Mouse (Mus musculus): ENCODE measurements around the gene Ccdc127. TPM values are rescaled to one million over a fixed set of nuclear protein-coding genes. Genes with fewer than 3 reads are reported as not detected.

The Ccdc127 gene
- polyA plus RNA-seq (2016; fragmentation: Nextera tagmentation; extraction: Ambion mirVana) = 60.2 and 67.6 TPM in 2 replicates

DNA sequence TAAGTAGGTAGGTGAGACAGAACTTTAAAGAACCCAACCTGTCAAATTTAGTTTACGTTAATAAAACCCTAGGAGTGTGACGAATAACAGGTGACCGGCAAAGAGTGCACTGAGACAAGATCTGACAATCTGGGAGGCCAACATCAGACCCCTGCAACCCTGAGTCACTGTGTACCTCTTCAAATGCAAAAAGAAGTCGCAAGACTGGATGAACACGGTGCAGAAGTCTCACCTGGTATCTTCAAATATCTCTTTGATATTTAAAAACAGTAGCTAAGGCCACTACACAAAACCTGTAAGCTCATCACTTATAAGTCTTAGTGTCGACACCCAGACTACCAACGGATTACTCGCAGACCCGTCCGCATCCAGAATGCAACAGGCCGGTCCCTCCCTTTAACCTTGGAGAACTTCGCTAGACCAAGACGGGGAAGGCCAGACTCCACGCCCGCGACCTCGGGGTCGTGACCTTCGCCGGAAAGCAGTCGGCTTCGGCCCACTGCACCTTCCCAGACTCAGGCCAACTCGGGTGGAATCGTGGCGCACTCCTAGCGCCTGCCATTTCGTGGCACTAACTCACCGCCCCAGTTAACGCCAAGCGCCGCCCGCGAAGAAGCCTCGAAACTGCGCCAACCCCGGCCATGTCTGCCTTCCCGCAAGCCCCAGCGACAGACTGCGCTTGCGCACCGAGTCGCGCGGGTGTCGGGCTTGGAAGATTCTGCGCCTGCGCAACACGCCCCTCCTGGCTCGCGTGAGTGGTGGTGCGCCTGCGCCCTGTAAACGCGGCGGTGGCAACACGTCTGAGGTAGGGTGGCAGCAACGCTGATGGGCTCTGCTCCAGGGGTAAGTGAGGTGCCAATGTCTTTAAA, at the start of gene Ccdc127, which contains the start of gene Sdha:
TSS of gene Ccdc127 (plus strand) at position 744 of the 869 bp plus-strand sequence.
TSS of gene Sdha (minus strand) at position 715 of the 869 bp plus-strand sequence.
- peak; percentile 97 for ATAC-seq (ENCODE audit: low FRiP score)
- peak within 1 kb of the TSS; percentile 61 for H3K27ac ChIP-seq
- peak within 1 kb of the TSS; percentile 53 for H3K4me2 ChIP-seq
- H3K36me3 ChIP-seq (replicated peaks) = peaks cover 21% of the 10 kb centered on the region
- no peaks in the 10 kb centered on the region for H3K9me3 ChIP-seq
- no peaks in the 10 kb centered on the region for H3K27me3 ChIP-seq
- H3K4me1 ChIP-seq = peaks cover 20% of the 10 kb centered on the region
- 2% methylated on average over 57 of the region's 57 CpGs for WGBS
- H3K4me3 ChIP-seq (replicated peaks) = peak within 1 kb of the TSS; percentile 57
- peak within 1 kb of the TSS; percentile 77 for H3K9ac ChIP-seq

DNA sequence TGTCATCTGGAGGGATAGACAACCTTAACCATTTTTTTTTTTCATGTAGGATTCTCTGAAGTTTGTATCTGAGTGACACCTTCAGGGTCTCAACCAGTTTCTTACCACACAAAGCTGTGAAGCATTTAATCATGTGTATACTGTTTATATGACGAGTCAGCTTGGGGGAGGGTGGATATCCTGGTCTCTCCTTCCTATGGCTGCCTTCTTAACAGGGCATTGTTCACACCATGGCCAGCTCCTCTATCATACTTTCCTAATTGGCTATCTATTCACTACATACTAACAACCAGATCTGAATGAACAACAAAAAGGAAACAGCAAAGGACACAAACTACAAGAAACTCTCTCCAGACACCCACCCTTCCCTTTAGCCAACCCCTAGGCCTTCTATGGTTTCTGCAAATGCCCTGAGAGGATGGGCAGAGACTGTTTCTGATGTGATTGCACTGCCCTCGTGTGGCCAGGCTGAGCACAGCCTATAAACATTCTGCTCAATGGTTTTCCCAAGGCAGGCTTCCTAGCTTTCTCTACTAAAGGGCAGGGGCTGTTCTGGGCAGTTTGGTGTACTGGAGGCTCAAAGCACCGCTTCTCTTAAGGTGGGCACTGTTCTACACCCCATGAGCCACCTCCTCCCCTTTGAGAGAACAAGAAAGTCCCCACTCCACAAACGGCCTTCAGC, 49.0 kb upstream of the Ccdc127 start:
- no peaks in the 10 kb centered on the region for H3K4me1 ChIP-seq
- H3K36me3 ChIP-seq (replicated peaks) = peaks cover 36% of the 10 kb centered on the region
- H3K27ac ChIP-seq = no peak overlapping the region
- no peak overlapping the region for H3K9ac ChIP-seq
- no peaks in the 10 kb centered on the region for H3K9me3 ChIP-seq
- H3K27me3 ChIP-seq = no peaks in the 10 kb centered on the region
- WGBS = 41% methylated on average over 4 of the region's 4 CpGs
- peak; percentile 63; the same call in 1 of the 2 replicates for ATAC-seq (ENCODE audit: low FRiP score)
- no peak overlapping the region for H3K4me2 ChIP-seq
- no peak overlapping the region for H3K4me3 ChIP-seq (replicated peaks)

- no peak overlapping the region for H3K4me2 ChIP-seq
- no peak overlapping the region for H3K9ac ChIP-seq
- H3K27me3 ChIP-seq = no peaks in the 10 kb centered on the region
- H3K36me3 ChIP-seq (replicated peaks) = peaks cover 42% of the 10 kb centered on the region
- H3K4me1 ChIP-seq = no peaks in the 10 kb centered on the region
- ATAC-seq (ENCODE audit: low FRiP score) = no peak
- 81% methylated on average over 6 of the region's 6 CpGs for WGBS
- no peak overlapping the region for H3K27ac ChIP-seq
- no peaks in the 10 kb centered on the region for H3K9me3 ChIP-seq
- H3K4me3 ChIP-seq (replicated peaks) = no peak overlapping the region
Measured at GRCm38 (mm10) chr13:74301607-74301984, 48.5 kb upstream of the Ccdc127 start.

GRCm38 (mm10) chr13:74302050-74303037, 47.8 kb upstream of the Ccdc127 start:
- no peaks in the 10 kb centered on the region for H3K27me3 ChIP-seq
- no peak overlapping the region for H3K27ac ChIP-seq
- no peak for ATAC-seq (ENCODE audit: low FRiP score)
- WGBS = 86% methylated on average over 10 of the region's 10 CpGs
- H3K4me2 ChIP-seq = no peak overlapping the region
- H3K4me1 ChIP-seq = no peaks in the 10 kb centered on the region
- peaks cover 44% of the 10 kb centered on the region for H3K36me3 ChIP-seq (replicated peaks)
- no peak overlapping the region for H3K4me3 ChIP-seq (replicated peaks)
- no peaks in the 10 kb centered on the region for H3K9me3 ChIP-seq
- H3K9ac ChIP-seq = no peak overlapping the region

DNA sequence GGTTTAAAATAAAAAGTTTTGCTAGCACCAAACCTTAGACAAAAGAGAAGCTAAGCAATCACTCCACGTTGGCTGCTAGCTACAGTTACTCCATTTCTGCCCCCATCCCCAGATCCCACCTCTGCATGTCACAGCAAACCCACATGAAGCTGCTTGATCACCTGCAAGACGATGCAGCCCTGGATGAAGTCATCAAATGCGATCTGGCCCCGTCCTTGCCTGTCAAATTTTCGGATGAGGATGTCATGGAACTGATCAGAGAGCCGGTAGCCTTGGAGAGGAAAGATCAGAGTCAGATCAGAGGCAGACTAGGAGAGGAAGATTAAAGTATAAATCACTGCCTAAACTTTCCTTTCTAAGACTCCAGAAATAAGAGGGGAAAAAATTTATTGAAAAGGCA, 44.7 kb upstream of the Ccdc127 start:
- Histone ChIP-seq H3K27ac (no peak overlapping the region), H3K9me3 (no peaks in the 10 kb centered on the region), H3K4me2 (no peak overlapping the region), H3K4me1 (no peaks in the 10 kb centered on the region), H3K9ac (no peak overlapping the region), H3K36me3 (replicated peaks) (peaks cover 66% of the 10 kb centered on the region), H3K27me3 (no peaks in the 10 kb centered on the region), H3K4me3 (replicated peaks) (no peak overlapping the region)
- WGBS = 90% methylated on average over 6 of the region's 6 CpGs
- ATAC-seq (ENCODE audit: low FRiP score) = no peak

- no peak overlapping the region for H3K4me3 ChIP-seq (replicated peaks)
- ATAC-seq (ENCODE audit: low FRiP score) = no peak
- H3K36me3 ChIP-seq (replicated peaks) = peaks cover 70% of the 10 kb centered on the region
- H3K9me3 ChIP-seq = no peaks in the 10 kb centered on the region
- no peaks in the 10 kb centered on the region for H3K27me3 ChIP-seq
- 98% methylated on average over 1 of the region's 1 CpGs for WGBS
- H3K9ac ChIP-seq = no peak overlapping the region
- H3K4me1 ChIP-seq = no peaks in the 10 kb centered on the region
- no peak overlapping the region for H3K27ac ChIP-seq
- H3K4me2 ChIP-seq = no peak overlapping the region
Measured at GRCm38 (mm10) chr13:74305780-74306179, 44.3 kb upstream of the Ccdc127 start.

DNA sequence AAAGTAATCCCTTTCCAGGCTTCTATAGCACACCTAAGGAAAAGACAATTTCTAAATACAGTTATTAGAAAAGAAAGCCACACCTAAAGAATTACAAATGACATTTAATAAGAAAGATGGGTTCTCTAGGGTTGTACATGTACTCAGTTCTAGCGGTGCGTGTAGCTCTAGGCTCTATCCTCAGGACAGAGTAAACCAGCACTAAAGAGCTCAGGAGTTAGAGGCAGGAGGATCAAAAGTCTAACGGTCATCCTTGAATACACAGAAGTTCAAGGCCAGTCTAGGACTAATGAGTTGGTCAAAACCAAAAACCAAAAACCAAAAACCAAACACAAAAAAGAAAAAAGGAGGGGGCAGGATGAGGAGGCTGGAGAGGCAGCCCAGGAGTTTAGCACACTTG, 35.5 kb upstream of the Ccdc127 start:
- 95% methylated on average over 3 of the region's 3 CpGs for WGBS
- Histone ChIP-seq H3K27me3 (no peaks in the 10 kb centered on the region), H3K27ac (no peak overlapping the region), H3K9ac (no peak overlapping the region), H3K4me3 (replicated peaks) (no peak overlapping the region), H3K36me3 (replicated peaks) (peaks cover 13% of the 10 kb centered on the region), H3K4me2 (no peak overlapping the region), H3K4me1 (peaks cover 15% of the 10 kb centered on the region), H3K9me3 (no peaks in the 10 kb centered on the region)
- ATAC-seq (ENCODE audit: low FRiP score) = no peak

GRCm38 (mm10) chr13:74316386-74316785, 33.7 kb upstream of the Ccdc127 start:
- Histone ChIP-seq H3K4me3 (replicated peaks) (peak overlapping the region; percentile 87), H3K4me2 (peak overlapping the region; percentile 84), H3K27me3 (no peaks in the 10 kb centered on the region), H3K36me3 (replicated peaks) (peaks cover 13% of the 10 kb centered on the region), H3K27ac (no peak overlapping the region), H3K9me3 (no peaks in the 10 kb centered on the region), H3K9ac (peak overlapping the region; percentile 71), H3K4me1 (peaks cover 15% of the 10 kb centered on the region)
- ATAC-seq (ENCODE audit: low FRiP score) = no peak
- WGBS = 29% methylated on average over 4 of the region's 4 CpGs

- no peaks in the 10 kb centered on the region for H3K27me3 ChIP-seq
- no peak overlapping the region for H3K27ac ChIP-seq
- peak overlapping the region; percentile 71 for H3K9ac ChIP-seq
- H3K36me3 ChIP-seq (replicated peaks) = peaks cover 17% of the 10 kb centered on the region
- WGBS = 4% methylated on average over 15 of the region's 15 CpGs
- H3K4me1 ChIP-seq = peaks cover 15% of the 10 kb centered on the region
- no peaks in the 10 kb centered on the region for H3K9me3 ChIP-seq
- H3K4me2 ChIP-seq = peak overlapping the region; percentile 84
- H3K4me3 ChIP-seq (replicated peaks) = peak overlapping the region; percentile 87
- ATAC-seq (ENCODE audit: low FRiP score) = no peak; the same call in 1 of the 2 replicates
Measured at GRCm38 (mm10) chr13:74316789-74317169, 33.3 kb upstream of the Ccdc127 start.

- Histone ChIP-seq H3K9me3 (no peaks in the 10 kb centered on the region), H3K4me2 (peak within 1 kb of the TSS; percentile 84), H3K27ac (no peak within 1 kb of the TSS), H3K27me3 (no peaks in the 10 kb centered on the region), H3K4me1 (peaks cover 15% of the 10 kb centered on the region), H3K9ac (peak within 1 kb of the TSS; percentile 71), H3K36me3 (replicated peaks) (peaks cover 22% of the 10 kb centered on the region), H3K4me3 (replicated peaks) (peak within 1 kb of the TSS; percentile 87)
- ATAC-seq (ENCODE audit: low FRiP score) = peak; percentile 98
- under 1% methylated on average over 36 of the region's 36 CpGs for WGBS
Measured at GRCm38 (mm10) chr13:74317170-74317849, 32.8 kb upstream of the Ccdc127 start, which contains the start of gene Pdcd6. TSS of gene Pdcd6 (minus strand) at chr13:74317580.

- Histone ChIP-seq H3K9ac (no peak overlapping the region), H3K4me1 (no peaks in the 10 kb centered on the region), H3K4me3 (replicated peaks) (no peak overlapping the region), H3K4me2 (no peak overlapping the region), H3K27ac (no peak overlapping the region), H3K27me3 (no peaks in the 10 kb centered on the region), H3K36me3 (replicated peaks) (peaks cover 78% of the 10 kb centered on the region), H3K9me3 (no peaks in the 10 kb centered on the region)
- ATAC-seq (ENCODE audit: low FRiP score) = no peak
Measured at GRCm38 (mm10) chr13:74329321-74329720, 20.8 kb upstream of the Ccdc127 start.
